Mouse (Mus musculus) heart, postnatal 36 days (tissue): ENCODE measurements around the gene Hist1h2bb. TPM values are rescaled to one million over a fixed set of nuclear protein-coding genes. Genes with fewer than 3 reads are reported as not detected.
A peak's percentile ranks its signal among the peaks of the same experiment; 100 is the strongest.
"Not testable (repeated sequence)": the region's sequence is repeated elsewhere in the genome, so short reads cannot be mapped to it uniquely, and the experiment has no call there.

ENCODE experiments used
- DNase-seq, 2 experiments: peaks; one replicate each; pipeline ENCODE4 v3.0.0; 2021 to 2022
- intact Hi-C: fragments of 180-260 bp; cut with DNase I; formaldehyde crosslinking; loops from one replicate; pipeline ENCODE4 v1.15.1; 2025
- total RNA-seq, 2 experiments: library from RNA; stranded (reverse); gene quantifications; 2 replicates each; pipeline ENCODE4 v1.2.3; 2021

Gene Hist1h2bb
- total RNA-seq, 2 experiments from 2014 or later: 9.8 to 12.0 TPM

DNA sequence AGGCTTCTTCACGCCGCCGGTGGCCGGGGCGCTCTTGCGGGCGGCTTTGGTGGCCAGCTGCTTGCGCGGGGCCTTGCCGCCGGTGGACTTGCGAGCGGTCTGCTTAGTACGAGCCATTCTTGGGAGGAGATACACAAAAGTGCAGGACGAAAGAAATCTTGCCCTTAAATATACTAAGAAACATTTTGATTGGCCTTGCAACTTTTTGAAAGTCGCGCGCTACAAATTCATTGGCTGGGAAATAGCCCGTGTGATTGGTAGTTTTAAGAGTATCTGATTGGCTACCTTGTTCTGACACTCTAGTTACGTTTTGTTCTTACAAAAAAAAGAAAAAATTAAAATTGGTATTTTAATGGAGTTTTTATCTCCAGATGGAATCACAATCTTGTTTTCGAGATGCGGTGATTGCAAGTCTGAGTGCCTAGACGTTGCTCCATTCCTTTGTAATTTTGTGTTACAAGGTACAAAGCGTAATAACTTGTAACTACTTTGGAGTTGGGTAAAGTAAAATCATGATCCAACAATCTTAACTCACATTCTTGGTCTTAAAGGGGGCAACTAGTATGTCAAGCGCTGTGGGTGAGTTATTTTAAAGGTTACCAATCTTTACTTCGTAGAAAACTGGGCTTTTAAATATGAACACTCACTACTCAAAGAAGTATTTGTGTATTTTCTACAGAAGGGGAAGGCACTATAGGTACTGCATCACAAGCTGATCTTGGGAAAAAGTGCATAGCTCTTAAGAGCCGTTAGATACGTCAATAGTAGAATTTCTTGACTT, 963 bp upstream of the Hist1h2bb start, which contains the start of gene Hist1h3c:
Hist1h3c (minus strand) TSS at position 222 of the 781 bp plus-strand sequence.
- intact Hi-C loops: loop anchor here (5.0 to 10.0 kb wide), 2 partner anchors 163 to 1921 kb away; partner anchors contain the start of gene Hist1h4d
- peak; percentile 84 to 89 for DNase-seq

DNA sequence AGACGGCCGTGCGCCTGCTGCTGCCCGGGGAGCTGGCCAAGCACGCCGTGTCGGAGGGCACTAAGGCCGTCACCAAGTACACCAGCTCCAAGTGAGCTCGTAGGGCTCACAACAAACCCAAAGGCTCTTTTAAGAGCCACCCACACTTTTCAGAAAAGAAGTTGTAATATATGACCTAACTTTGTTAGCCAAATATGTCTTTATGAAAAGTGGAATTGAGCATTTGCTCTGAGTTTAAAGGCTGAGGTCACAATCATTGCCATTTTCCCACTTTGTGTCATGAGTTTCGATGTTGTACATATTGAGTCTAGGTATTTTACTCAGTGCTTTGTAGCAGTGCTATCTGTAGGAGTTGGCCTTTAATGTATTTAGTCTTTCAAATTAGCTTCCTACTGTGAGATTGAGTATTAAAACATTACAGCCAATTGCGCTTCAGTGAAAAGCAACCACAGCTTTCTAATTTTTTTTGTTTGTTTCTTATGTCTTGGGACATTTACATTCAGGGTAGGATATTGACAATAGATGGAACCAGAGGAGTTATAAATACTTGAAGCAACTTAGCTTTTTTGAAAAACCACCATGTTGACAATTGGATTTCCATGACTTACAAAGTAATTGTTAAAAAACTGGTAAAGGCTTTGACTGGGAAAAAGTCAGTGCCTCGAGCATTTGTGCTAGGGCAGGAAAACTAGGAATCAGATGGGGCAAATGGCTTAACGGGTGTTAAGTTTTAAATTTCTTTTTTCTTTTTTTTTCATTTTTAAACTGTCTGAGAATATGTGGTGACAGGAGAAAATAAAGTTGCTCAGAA, 752 bp downstream of the Hist1h2bb start:
- no peak for DNase-seq
- intact Hi-C loops: loop anchor here (5.0 to 10.0 kb wide), 2 partner anchors 165 to 1922 kb away; partner anchors contain the start of gene Hist1h4d

DNA sequence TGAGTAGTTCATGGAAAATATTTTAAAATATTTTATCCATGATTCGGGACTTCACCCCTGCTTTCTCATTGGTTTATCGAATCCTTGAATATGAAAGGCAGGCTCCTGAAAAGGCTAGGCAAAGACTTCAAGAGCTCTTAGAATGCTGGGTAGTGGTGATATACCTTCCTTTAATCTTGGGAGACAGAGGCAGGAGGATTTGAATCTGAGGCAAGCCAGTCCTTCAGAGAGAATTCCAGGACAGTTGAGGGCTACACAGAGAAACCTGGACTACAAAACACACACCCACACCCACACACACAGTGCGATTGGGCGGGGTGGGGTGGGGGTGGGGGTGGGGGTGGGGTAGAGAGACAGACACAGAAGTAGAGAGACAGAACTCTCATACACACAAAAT, 1.4 kb downstream of the Hist1h2bb start:
- no peak for DNase-seq
- intact Hi-C loops: loop anchor here (5.0 to 10.0 kb wide), 2 partner anchors 166 to 1923 kb away; partner anchors contain the start of gene Hist1h4d

DNA sequence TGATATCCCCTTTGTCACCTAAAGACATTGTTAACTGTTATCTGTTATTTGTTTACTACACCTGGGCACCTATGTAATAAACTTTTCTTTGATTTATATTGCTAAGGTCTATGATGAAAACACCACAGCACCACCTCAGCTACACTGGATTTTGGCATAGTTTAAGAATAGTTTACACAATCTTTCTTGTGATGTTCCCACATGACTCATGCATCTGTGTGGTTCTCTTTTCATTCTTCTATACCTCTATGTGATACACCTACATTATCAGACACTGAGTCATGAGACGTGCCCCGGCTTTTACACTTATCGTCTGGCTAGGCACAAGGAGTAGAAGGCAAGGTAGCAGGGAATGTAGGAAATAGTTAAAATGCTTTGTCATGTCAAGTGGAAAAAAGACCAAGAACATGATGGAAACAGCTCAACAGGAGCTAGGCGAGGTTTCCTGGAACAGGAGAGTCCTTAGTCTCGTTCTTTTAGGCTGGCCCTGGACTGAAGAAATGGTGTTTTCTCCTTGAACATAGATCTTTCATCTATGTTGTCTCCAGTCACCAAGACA, 3.1 kb downstream of the Hist1h2bb start:
- no peak for DNase-seq
- intact Hi-C loops: loop anchor here (5.0 to 10.0 kb wide), 2 partner anchors 167 to 1925 kb away; partner anchors contain the start of gene Hist1h4d

DNA sequence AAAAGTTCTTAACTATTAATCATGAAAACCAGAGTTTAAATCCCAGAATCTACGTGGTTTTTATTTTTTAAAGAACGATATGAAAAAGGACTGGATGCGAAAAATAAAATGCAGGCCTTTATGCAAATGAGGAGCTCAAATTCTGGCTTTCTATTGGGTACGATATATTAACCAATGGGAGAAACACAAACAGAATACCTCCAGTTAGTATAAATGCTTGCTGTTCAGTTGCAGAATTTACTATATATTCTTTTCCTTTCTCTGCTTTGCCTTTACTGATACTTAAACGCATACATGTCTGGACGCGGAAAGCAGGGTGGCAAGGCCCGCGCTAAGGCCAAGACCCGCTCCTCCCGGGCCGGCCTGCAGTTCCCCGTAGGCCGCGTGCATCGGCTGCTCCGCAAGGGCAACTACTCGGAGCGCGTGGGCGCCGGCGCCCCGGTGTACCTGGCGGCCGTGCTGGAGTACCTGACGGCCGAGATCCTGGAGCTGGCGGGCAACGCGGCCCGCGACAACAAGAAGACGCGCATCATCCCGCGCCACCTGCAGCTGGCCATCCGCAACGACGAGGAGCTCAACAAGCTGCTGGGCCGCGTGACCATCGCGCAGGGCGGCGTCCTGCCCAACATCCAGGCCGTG, 4.4 kb downstream of the Hist1h2bb start, which contains the start of gene Hist1h2ab:
Hist1h2ab (plus strand) TSS at position 288 of the 639 bp plus-strand sequence.
- peak; percentile 47 to 64 for DNase-seq
- intact Hi-C loops: not testable (repeated sequence)

DNA sequence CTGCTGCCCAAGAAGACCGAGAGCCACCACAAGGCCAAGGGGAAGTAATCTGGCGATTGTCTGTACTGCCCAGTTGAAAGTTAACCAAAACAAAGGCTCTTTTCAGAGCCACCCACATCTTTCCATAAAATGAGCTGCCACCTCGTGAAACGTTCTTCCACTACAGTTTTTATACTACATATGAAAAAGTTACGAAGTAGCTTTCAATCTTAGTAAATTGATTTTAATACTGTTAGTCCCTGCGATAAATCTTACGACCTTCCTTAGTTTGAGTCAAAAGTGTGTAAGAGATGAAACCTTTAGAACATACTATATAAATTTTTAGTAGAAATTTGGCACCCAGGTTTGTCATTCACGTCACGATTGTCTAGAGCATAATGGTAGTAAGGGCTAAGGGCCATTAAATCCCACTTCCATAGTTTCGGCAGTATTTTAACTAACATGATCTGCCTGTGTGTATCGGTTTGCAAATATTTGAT, 5.0 kb downstream of the Hist1h2bb start:
- intact Hi-C loops: no loop called here
- DNase-seq: no peak

DNA sequence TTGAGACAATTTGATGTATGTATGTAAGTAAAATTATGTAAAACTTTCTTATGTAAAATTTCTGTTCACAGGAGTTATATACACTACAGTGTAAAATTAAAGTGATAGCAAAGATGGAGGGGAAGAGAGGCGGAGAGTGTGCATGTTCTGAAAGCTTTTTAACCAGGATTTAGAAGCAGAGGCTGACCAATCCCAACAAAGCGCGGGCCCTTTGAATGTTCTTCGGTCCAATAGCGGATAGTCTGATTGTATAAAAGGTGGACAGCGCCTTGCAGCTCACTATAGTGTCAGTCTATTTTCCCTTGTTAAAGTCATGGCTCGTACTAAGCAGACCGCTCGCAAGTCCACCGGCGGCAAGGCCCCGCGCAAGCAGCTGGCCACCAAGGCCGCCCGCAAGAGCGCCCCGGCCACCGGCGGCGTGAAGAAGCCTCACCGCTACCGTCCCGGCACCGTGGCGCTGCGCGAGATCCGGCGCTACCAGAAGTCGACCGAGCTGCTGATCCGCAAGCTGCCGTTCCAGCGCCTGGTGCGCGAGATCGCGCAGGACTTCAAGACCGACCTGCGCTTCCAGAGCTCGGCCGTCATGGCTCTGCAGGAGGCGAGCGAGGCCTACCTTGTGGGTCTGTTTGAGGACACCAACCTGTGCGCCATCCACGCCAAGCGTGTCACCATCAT, 5.7 kb downstream of the Hist1h2bb start, which contains the start of gene Hist1h3b:
Hist1h3b (plus strand) TSS at position 201 of the 675 bp plus-strand sequence.
- peak; percentile 79 to 86 for DNase-seq
- intact Hi-C loops: not testable (repeated sequence)

DNA sequence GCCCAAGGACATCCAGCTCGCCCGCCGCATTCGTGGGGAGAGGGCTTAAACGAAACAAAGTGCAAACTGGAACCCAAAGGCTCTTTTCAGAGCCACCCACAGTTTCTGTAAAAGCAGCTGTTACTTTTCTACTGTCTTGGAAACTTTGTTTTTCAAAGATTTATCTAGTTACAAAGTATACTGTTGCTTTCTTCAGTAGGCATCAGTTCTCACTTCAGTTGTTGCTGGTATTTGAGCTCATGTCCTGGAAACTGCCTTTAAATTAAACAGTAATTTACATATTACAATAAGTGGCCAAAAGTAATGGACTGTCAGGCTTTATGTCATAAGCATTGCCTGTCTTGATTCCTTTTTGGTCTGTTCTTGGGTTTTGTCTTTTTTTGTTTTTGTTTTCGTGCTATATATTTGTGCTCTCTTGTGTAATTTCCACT, 6.2 kb downstream of the Hist1h2bb start:
- intact Hi-C loops: no loop called here
- DNase-seq: no peak

DNA sequence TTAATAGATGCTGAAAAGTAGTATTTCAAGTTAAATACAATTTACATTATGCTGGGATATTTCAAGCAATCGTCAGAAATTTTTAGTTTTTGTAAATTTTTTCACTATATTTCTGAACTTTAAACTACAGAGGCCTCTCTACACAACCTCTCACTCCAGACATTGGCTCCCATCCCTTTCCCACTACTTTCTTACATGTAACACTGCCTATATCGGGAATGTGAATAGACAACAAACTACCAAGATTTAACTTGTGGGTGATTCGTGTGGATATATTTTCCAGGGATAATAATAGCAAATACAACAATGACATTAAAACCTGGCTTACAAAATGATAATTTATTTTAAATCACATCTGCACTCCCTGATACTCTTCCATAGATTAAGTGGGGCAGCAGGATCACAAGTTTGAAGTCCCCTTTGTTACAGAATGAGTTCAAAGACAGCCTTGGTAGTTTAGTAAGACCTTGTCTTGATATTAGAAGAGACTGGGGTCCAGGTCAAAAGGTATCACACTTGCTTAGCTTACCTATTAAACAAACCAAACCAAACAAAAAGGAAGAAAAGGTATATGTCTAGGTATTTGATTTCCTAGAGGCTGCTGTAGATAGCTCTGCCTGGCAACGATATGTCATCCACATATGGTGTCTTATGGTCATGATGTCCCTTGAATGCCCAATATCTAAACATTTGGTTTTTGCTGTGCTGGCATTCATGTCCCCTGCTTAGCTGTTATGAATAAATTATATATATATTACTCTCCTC, 7.0 kb downstream of the Hist1h2bb start:
- intact Hi-C loops: no loop called here
- DNase-seq: no peak

DNA sequence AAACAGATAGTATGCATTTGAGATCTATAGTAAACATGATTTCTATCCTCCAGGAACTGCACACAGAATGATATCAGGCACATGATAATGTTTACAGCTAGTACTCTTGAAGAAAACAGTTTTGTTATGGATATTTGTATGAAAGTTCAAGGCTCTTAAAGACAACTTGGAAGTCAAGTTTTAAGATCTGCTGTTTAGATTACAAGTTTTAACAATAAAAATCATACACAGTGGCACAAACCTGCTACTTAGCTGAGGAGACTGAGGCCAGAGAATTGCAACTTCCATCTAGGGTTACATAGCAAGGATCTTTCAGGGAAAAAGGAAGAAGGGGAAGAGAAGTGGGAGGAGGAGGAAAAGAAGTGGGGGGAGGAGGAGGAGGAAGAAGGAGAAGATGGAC, 8.5 kb downstream of the Hist1h2bb start:
- intact Hi-C loops: no loop called here
- no peak for DNase-seq

DNA sequence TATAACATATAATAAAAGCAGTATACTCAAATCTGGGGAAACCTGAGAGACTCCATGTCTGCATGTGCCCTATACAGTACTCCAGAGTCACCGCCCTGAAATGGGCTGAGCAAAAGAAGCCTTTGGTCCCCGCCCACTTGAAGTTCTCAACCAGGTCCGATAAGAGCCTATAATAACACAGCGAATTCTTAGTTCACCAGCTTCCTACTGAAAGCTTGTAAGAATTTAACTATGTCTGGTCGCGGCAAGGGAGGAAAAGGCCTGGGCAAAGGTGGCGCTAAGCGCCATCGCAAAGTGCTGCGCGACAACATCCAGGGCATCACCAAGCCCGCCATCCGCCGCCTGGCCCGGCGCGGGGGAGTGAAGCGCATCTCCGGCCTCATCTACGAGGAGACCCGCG, 10.3 kb downstream of the Hist1h2bb start, which contains the start of gene Hist1h4b:
Hist1h4b (plus strand) TSS at position 224 of the 400 bp plus-strand sequence.
- peak; percentile 79 to 82 for DNase-seq
- intact Hi-C loops: no loop called here

DNA sequence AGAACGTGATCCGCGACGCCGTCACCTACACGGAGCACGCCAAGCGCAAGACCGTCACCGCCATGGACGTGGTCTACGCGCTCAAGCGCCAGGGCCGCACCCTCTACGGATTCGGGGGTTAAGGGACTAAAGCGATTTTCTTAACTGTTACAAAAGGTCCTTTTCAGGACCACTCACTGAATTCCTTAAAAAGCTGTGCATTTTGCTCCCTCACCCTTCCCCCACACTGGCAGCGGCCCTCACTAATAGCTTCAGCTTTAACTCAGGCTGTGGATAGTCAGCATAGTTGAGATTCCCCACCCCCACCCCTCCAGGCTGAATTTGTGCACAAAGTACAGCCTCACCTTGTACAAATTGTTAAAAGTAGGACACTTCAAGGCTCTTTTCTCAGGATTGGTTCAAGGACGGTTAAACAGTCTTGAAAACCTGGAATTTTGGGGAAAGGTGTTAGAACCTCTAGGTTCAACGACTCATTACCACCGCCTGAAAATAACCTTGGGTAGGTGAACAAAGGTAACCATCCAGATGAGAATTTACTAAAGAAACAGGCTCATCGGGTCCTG, 10.8 kb downstream of the Hist1h2bb start:
- intact Hi-C loops: no loop called here
- no peak for DNase-seq

DNA sequence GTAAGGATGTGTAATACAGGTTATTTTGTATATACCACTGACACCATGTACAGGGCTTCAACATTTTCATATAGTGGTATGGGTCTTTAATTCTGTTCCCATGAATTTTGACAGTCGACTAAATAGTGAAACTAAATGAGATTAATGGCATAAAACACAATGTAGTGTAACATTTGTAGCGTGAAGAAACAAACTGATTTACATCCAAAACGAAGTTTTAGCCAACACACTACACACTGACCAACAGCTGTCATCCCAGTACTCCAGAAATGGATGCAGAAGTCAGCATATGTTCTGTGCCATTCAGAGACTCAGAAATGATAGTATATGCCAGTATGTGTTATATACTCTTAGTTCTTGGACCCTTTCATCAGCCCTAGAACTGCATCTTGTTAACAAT, 11.4 kb downstream of the Hist1h2bb start:
- DNase-seq: no peak
- intact Hi-C loops: no loop called here

DNA sequence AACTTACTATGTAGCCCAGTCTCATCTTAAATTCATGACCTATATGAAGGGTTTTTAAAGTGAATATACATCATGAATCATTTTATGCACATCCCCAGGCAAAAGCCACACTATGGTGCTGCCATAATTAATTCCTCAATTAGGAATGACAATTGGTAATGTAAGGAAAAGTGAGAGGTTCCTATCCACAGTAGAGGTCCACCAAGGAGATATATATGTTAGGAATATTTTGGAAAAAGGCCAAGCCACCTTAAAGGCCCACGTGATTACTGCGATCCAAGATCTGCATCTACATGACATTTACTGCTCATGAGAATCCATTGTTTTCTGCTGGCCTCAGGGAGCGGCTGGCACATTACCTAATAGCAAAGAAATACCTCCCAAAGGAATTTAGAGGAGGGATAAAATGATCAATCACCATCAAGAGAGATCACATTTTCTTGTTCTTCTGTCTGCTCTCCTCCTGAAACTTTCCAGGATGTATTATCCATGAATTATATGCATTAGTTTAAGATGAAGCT, 12.8 kb downstream of the Hist1h2bb start:
- no peak for DNase-seq
- intact Hi-C loops: no loop called here

DNA sequence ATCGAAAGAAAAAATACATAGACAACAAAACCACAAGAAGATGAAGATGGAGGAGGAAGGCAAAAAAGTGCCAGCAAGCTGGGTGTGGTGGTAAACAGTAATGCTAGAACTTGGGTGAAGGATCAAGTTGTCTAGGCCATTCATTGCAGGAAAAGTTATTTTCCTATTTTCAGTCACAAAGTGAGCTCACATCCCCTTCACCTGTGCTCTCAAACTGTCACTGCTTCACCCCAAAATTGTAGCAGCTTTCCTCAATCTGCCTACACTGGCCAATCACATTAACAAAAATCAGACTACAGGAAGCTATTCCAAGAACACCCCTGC, 13.3 kb downstream of the Hist1h2bb start:
- intact Hi-C loops: loop anchor here (5.0 to 10.0 kb wide), 2 partner anchors 138 to 395 kb away; partner anchors contain the start of genes Hist1h1e, Hist1h2be and Zfp322a
- no peak for DNase-seq

DNA sequence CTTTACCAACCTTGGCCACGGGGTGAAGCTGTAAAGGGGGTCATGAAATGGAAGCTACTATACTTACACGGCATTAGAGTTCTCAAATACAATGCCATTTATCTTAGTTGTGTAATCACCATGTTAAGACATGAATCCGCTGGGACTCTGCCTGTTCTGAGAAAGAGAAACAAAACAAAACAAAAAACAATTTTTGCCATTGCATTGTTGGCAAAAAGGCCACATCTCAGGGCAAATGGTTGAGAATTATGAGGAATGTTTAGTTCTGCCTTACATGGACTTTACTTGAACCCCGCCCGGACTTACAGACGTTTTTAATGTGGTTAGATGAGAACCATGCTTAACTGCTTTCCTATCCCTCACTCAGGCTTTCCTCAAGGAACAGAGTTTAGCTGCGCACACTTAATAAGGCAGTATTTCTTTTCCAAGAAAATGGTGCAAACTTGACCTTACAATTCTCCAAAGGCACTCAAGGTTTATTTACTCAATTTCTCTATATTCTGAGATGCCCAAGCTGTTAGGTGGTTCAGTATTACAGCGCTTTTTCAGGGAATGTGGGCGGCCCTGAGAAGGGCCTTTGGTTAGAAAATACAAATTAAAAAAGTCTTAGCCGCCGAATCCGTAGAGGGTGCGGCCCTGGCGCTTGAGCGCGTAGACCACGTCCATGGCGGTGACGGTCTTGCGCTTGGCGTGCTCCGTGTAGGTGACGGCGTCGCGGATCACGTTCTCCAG, 13.9 kb downstream of the Hist1h2bb start:
- intact Hi-C loops: loop anchor here (5.0 to 10.0 kb wide), 2 partner anchors 138 to 396 kb away; partner anchors contain the start of genes Hist1h1e, Hist1h2be and Zfp322a
- no peak for DNase-seq
